ENCODE assay signal across 25 mouse cellular contexts in genomic region chr16:10715632-10716031, GRCm38 (mm10).
"Had no signal": no experiment of that assay in that cellular context is flagged by ENCODE, and none has a peak within 500 bp of the region (broad histone marks: within the 10 kb centered on the region; RNA-seq: fewer than 3 reads in every experiment).

No protein-coding gene starts in this region.

- H3K9ac ChIP-seq: forebrain, postnatal 0 days; heart, embryonic 13.5 days; heart, embryonic 15.5 days; hindbrain, embryonic 13.5 days; hindbrain, embryonic 15.5 days; intestine, embryonic 15.5 days; limb, embryonic 13.5 days; limb, embryonic 15.5 days had no signal

- H3K9me3 ChIP-seq: heart, embryonic 13.5 days; heart, embryonic 15.5 days; hindbrain, embryonic 10.5 days; hindbrain, embryonic 13.5 days; hindbrain, embryonic 15.5 days; intestine, embryonic 15.5 days; limb, embryonic 13.5 days; limb, embryonic 15.5 days had no signal

- H3K4me3 ChIP-seq: gastrocnemius, adult 2 months; heart, embryonic 13.5 days; heart, embryonic 15.5 days; hindbrain, embryonic 10.5 days; hindbrain, embryonic 13.5 days; hindbrain, embryonic 15.5 days; intestine, embryonic 15.5 days; layer of hippocampus, adult 2 months; limb, embryonic 13.5 days; limb, embryonic 15.5 days had no signal

- ATAC-seq: forebrain, postnatal 0 days; inflammation-experienced regulatory T-cells, adult 6 months; intestine, embryonic 15.5 days; intestine, postnatal 0 days had no signal

- H3K36me3 ChIP-seq: heart, embryonic 13.5 days; heart, embryonic 15.5 days; hindbrain, embryonic 10.5 days; hindbrain, embryonic 13.5 days; hindbrain, embryonic 15.5 days; intestine, embryonic 15.5 days; limb, embryonic 13.5 days; limb, embryonic 15.5 days had no signal

- H3K27me3 ChIP-seq: heart, embryonic 13.5 days; heart, embryonic 15.5 days; hindbrain, embryonic 13.5 days; hindbrain, embryonic 15.5 days; intestine, embryonic 15.5 days; limb, embryonic 13.5 days; limb, embryonic 15.5 days had no signal

- H3K4me2 ChIP-seq: heart, embryonic 11.5 days; heart, embryonic 13.5 days; heart, embryonic 15.5 days; hindbrain, embryonic 13.5 days; hindbrain, embryonic 15.5 days; intestine, embryonic 15.5 days; limb, embryonic 13.5 days; limb, embryonic 15.5 days had no signal

- DNase-seq: forebrain, postnatal 0 days; gastrocnemius, adult 2 months; gastrocnemius, postnatal 10 days; gastrocnemius, postnatal 25 days; heart, adult 18-20 months; heart, postnatal 10 days; heart, postnatal 4 days; kidney, adult 18-20 months; kidney, adult 8-10 months; kidney, postnatal 10 days; kidney, postnatal 25 days; kidney, postnatal 4 days; left cerebral cortex, postnatal 4 days had no signal

- H3K27ac ChIP-seq: gastrocnemius, adult 2 months; heart, embryonic 13.5 days; heart, embryonic 15.5 days; hindbrain, embryonic 10.5 days; hindbrain, embryonic 13.5 days; hindbrain, embryonic 15.5 days; intestine, embryonic 15.5 days; layer of hippocampus, adult 2 months; limb, embryonic 13.5 days; limb, embryonic 15.5 days had no signal
